Mouse (Mus musculus) forebrain, postnatal 0 days (tissue): Measurements from ENCODE around the gene Idh3b. TPM values are rescaled to one million over a fixed set of nuclear protein-coding genes. Genes with fewer than 3 reads are reported as not detected.

Experiments
- ATAC-seq: fragments of 200-750 bp; cut with Nextera tagmentation; 2 replicates; pipeline ENCODE4 v1.8.0; 2017; ENCODE audit warnings: mild to moderate bottlenecking, moderate library complexity
- DNase-seq: peaks from one replicate; pipeline ENCODE4 v3.0.0-alpha.2; 2015
- H3K27ac ChIP-seq: fragments of 300-500 bp; sonication (generic); 2 replicates; pipeline ENCODE4 v1.5.1; 2014; ENCODE audit warnings: low read depth, mild to moderate bottlenecking, antibody characterized with exemption, low read length, moderate library complexity, mixed read lengths
- H3K27me3 ChIP-seq: fragments of 300-500 bp; sonication (generic); 2 replicates; pipeline ENCODE4 v1.6.1; 2014; ENCODE audit warnings: mild to moderate bottlenecking, low read length, mixed read lengths; ENCODE audit not compliant: insufficient read depth
- H3K36me3 ChIP-seq: fragments of 300-500 bp; sonication (generic); 2 replicates; pipeline ENCODE4 v1.6.1; 2014; ENCODE audit warnings: mild to moderate bottlenecking, moderate library complexity; ENCODE audit not compliant: insufficient read depth
- H3K4me1 ChIP-seq: fragments of 300-500 bp; sonication (generic); 2 replicates; pipeline ENCODE4 v1.6.1; 2014; ENCODE audit warnings: antibody characterized with exemption; ENCODE audit not compliant: insufficient read depth
- H3K4me2 ChIP-seq: fragments of 300-500 bp; sonication (generic); 2 replicates; pipeline ENCODE4 v1.6.1; 2014; ENCODE audit warnings: low read depth, mild to moderate bottlenecking, moderate library complexity
- H3K4me3 ChIP-seq: fragments of 300-500 bp; sonication (generic); 2 replicates; pipeline ENCODE4 v1.5.1; 2014; ENCODE audit warnings: low read depth, low read length, mixed read lengths
- H3K9ac ChIP-seq: fragments of 300-500 bp; sonication (generic); 2 replicates; pipeline ENCODE4 v1.6.1; 2014; ENCODE audit warnings: mild to moderate bottlenecking
- H3K9me3 ChIP-seq: fragments of 300-500 bp; sonication (generic); 2 replicates; pipeline ENCODE4 v1.6.1; 2016; ENCODE audit warnings: low read length
- CTCF ChIP-seq: sonication (generic); IDR thresholded peaks from 2 replicates; pipeline ENCODE4 v1.5.1; 2016; ENCODE audit warnings: antibody characterized with exemption, control low read depth, low read depth
- WGBS: fragments of 180-500 bp; shearing (Covaris S2); extraction: QIAGEN DNeasy Blood & Tissue Kit; methylation state at CpG from one replicate; pipeline ENCODE4 v1.1.7; 2014; 5-methylcytosine and 5-hydroxymethylcytosine counted together
- polyA plus RNA-seq: library from polyadenylated mRNA; unstranded; fragments of >200 nt; fragmentation: Nextera tagmentation; extraction: Ambion mirVana; gene quantifications from 2 replicates; pipeline ENCODE4 v1.2.1, GENCODE M21; 2015
- total RNA-seq: library from RNA; depleted of rRNA; stranded (reverse); fragments of >200 nt; gene quantifications from 2 replicates; pipeline ENCODE4 v1.2.3, GENCODE M21; 2014; rRNA removed

The Idh3b gene
- total RNA-seq (137 and 175 TPM in 2 replicates), polyA plus RNA-seq (151 and 169 TPM in 2 replicates)

- WGBS = 3% methylated on average over 50 of the region's 51 CpGs
- Histone ChIP-seq H3K9me3 (no peaks in the 10 kb centered on the region), H3K4me3 (peak within 1 kb of the TSS; percentile 86), H3K27ac (peak within 1 kb of the TSS; percentile 54; the same call in 1 of the 2 replicates), H3K4me2 (peak within 1 kb of the TSS; percentile 99), H3K36me3 (peaks cover 28% of the 10 kb centered on the region), H3K9ac (peak within 1 kb of the TSS; percentile 73), H3K4me1 (peaks cover 9% of the 10 kb centered on the region), H3K27me3 (no peaks in the 10 kb centered on the region)
- DNase-seq (peak; percentile 89), ATAC-seq (peak; percentile 96)
- TF ChIP-seq CTCF = no peak
These were observed at the start of gene Idh3b for GRCm38 (mm10) chr2:130283854-130284654. TSS of gene Idh3b (minus strand) at chr2:130284547.

- ATAC-seq = no peak
- no peak overlapping the region for H3K27ac ChIP-seq
- no peaks in the 10 kb centered on the region for H3K27me3 ChIP-seq
- H3K9ac ChIP-seq = no peak overlapping the region
- no peaks in the 10 kb centered on the region for H3K36me3 ChIP-seq
- TF ChIP-seq CTCF = no peak
- no peak for DNase-seq
- 92% methylated on average over 2 of the region's 2 CpGs for WGBS
- H3K4me3 ChIP-seq = no peak overlapping the region
- no peaks in the 10 kb centered on the region for H3K4me1 ChIP-seq
- H3K4me2 ChIP-seq = no peak overlapping the region
- H3K9me3 ChIP-seq = no peaks in the 10 kb centered on the region
These were observed 45.2 kb upstream of the Idh3b start for GRCm38 (mm10) chr2:130329502-130329901.

- H3K9ac ChIP-seq = no peak overlapping the region
- no peaks in the 10 kb centered on the region for H3K9me3 ChIP-seq
- no peak overlapping the region for H3K27ac ChIP-seq
- no peak overlapping the region for H3K4me3 ChIP-seq
- ATAC-seq = no peak
- no peaks in the 10 kb centered on the region for H3K27me3 ChIP-seq
- H3K4me1 ChIP-seq = no peaks in the 10 kb centered on the region
- no peak for DNase-seq
- 66% methylated on average over 1 of the region's 1 CpGs for WGBS
- H3K36me3 ChIP-seq = no peaks in the 10 kb centered on the region
- no peak overlapping the region for H3K4me2 ChIP-seq
- no peak for TF ChIP-seq CTCF
These were observed 42.7 kb upstream of the Idh3b start for GRCm38 (mm10) chr2:130327057-130327456.

- H3K4me3 ChIP-seq = no peak overlapping the region
- H3K9me3 ChIP-seq = no peaks in the 10 kb centered on the region
- ATAC-seq (no peak), DNase-seq (no peak)
- peaks cover 27% of the 10 kb centered on the region for H3K36me3 ChIP-seq
- 40% methylated on average over 4 of the region's 4 CpGs for WGBS
- H3K9ac ChIP-seq = no peak overlapping the region
- TF ChIP-seq CTCF = no peak
- H3K4me2 ChIP-seq = no peak overlapping the region
- no peak overlapping the region for H3K27ac ChIP-seq
- H3K27me3 ChIP-seq = no peaks in the 10 kb centered on the region
- H3K4me1 ChIP-seq = no peaks in the 10 kb centered on the region
These were observed 18.7 kb upstream of the Idh3b start for GRCm38 (mm10) chr2:130303014-130303413.

DNA sequence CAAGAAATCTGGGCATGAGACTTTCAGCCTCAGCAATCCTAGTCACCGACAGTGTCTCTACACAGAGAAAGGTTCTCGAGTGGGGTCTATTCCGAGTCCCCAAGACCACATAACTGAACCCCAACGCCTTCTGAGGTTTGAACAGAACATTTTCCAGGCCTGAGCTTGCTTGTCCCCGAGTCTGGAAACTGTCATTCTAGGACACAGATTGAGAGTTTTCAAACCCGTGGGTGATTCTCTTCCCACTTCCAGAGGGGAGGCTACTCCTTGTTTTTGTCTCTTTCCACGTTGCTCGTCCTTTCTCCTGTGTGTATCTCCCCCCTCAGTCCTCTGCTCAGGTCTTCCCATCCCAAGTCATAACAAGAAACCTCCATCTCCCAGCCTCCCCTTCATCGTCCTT is 13.2 kb upstream of the Idh3b start:
- TF ChIP-seq CTCF = no peak
- H3K4me3 ChIP-seq = no peak overlapping the region
- ATAC-seq (no peak), DNase-seq (no peak)
- no peak overlapping the region for H3K4me2 ChIP-seq
- no peaks in the 10 kb centered on the region for H3K27me3 ChIP-seq
- no peak overlapping the region for H3K27ac ChIP-seq
- H3K4me1 ChIP-seq = peaks cover 12% of the 10 kb centered on the region
- H3K9ac ChIP-seq = no peak overlapping the region
- WGBS = 88% methylated on average over 9 of the region's 9 CpGs
- H3K36me3 ChIP-seq = peaks cover 3% of the 10 kb centered on the region; the same call in 1 of the 2 replicates
- no peaks in the 10 kb centered on the region for H3K9me3 ChIP-seq

DNA sequence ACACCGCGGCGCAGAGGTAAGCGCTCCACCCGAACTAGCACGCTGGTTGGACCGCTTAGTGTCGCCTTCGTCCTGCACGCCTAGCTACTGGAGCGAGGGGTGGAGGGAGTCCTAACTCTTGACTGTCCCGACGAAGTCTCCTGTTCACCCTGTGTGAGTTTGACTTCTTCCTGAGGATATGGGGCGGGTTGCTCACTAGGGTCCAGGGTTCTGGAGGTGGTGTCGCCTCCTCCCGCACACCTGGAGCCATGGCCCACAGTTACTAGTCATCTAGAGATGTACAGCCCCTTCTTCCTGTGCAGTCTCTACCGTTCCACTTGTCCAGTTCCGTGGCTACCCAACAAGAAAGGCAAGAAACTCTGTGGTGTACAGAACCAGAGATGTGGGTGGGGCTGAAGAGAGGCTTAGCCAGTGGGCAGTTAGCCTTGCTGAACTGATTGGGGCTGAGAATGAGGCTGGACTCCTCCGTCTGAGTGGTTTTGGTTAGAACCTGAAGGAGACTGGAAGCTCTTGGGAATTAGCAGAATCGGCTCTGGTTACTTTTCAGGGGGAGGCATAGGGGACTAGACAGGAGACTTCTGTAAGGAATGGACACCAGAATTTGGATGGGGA is 11.9 kb upstream of the Idh3b start:
- Histone ChIP-seq H3K4me3 (peak overlapping the region; percentile 85), H3K9me3 (no peaks in the 10 kb centered on the region), H3K4me2 (peak overlapping the region; percentile 70), H3K4me1 (peaks cover 12% of the 10 kb centered on the region), H3K27me3 (no peaks in the 10 kb centered on the region), H3K27ac (no peak overlapping the region; the same call in 1 of the 2 replicates), H3K9ac (peak overlapping the region; percentile 74), H3K36me3 (peaks cover 3% of the 10 kb centered on the region; the same call in 1 of the 2 replicates)
- ATAC-seq (no peak; the same call in 1 of the 2 replicates), DNase-seq (no peak)
- 4% methylated on average over 20 of the region's 20 CpGs for WGBS
- no peak for TF ChIP-seq CTCF
